Mouse (Mus musculus) 3134 (cell line): Measurements from ENCODE around the gene Pcna.
"Not testable (repeated sequence)": the region's sequence is repeated elsewhere in the genome, so short reads cannot be mapped to it uniquely, and the experiment has no call there.

ENCODE experiments used
- DNase-seq: peaks from one replicate; pipeline ENCODE4 v3.0.0-alpha.2; 2011; ENCODE audit warnings: low spot score; ENCODE audit not compliant: insufficient read length; ENCODE audit errors: extremely low read depth

The Pcna gene

GRCm38 (mm10) chr2:132278273-132278853 is 25.2 kb upstream of the Pcna start:
- no peak for DNase-seq

- DNase-seq, result no peak
Measured at GRCm38 (mm10) chr2:132276249-132276648, 23.1 kb upstream of the Pcna start.

GRCm38 (mm10) chr2:132275527-132275926 is 22.4 kb upstream of the Pcna start:
- DNase-seq, result no peak

DNA sequence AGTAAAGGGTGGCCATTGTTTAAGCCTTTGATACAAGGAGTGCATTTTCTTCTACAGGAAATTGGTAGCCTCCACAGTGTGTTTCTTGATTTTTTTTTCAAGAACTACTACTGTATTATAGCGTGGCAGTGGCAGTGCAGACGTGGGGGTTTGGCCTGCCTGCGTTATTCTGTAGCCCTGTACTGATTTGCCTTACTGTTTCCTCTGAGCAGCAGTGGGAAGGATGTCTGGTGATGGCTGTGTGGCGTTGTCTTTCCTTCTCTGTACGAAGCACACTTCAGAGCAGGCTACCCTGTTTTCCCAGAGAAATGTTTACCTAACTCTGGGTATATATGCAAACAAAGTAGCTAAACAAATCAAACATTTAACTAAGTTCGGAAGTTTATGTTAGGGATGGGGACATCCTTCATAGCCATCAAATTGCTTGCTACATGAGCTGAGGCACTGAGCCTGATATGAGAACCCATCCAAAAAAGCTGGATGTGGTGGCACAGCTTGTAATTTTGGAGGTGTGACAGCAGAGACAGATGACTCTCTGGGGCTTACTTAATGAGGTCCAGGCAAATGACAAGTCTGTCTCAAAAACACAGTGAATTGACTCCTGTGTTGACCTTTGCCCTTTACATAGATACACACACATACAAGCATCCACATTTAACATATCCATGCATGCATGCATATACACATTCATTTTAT is 19.7 kb upstream of the Pcna start:
- no peak for DNase-seq

DNA sequence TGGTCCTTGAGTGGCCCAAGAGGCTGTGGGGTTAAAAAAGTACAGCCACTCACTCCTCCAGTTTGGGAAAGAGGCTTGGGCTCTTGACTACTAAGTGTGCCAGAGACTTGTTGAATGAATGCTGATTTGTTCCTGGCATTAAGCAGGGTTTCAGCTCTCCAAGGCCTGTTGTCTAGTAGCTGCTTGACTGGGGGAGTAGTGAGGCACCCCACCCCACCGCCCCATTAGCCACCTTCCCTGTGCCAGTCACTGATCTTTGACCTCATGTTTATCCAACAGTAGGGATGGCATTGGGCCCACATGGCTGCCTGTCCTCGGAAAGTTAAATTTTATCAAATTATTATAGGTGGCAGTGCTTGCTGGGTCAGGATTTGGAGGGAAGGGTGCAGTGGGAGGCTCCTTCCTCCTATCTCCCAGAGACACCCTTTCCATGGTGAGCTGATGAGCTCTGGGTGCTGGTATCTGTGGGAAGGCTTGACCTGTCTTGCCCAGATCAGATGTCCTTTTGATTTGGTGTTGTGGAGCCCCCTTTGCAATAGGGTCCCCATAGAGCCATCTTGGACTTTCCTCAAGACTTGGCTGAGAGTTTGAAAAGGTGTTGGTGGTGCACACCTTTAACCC is 17.3 kb upstream of the Pcna start:
- DNase-seq, result no peak

DNA sequence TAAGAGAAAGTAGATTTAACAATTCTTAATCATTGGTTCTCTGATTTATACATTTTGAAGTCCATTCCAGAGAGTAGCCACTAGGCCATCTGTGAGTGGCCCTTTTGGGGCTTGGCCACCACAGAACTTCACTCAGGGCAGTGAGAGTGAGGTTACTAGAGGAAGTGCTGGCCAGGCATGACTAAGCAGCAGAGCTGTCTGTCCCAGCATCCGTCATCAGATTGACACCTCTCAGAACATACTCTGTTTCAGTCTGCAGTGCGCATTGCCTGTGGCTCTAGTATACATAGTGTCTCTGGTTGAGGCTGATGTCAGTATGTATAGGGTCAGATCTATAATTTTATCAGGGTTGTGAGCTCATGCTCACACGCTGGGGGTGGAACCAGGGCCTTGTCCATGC is 16.1 kb upstream of the Pcna start:
- peak; percentile 55 for DNase-seq

- DNase-seq, result no peak
Measured at GRCm38 (mm10) chr2:132266086-132266485, 13.0 kb upstream of the Pcna start.

DNA sequence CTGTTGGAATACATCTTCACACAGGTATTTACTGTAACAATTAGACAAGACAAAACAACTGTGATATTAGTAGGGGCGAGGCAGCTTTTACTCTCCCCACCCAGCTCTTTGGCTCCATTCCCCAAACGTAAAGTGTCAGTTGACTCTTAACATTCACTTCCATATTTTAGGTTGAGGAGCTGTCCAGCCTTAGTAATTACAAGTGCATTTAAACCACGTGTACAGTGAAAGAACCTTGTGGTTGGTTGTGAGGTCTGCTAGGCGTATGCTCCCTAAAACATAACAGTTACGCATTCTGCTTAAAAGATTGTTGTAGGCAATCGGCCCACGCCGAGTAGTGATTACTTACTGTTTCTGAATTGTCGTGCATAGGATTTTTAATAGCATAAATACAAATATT is 12.1 kb upstream of the Pcna start:
- DNase-seq, result no peak

DNA sequence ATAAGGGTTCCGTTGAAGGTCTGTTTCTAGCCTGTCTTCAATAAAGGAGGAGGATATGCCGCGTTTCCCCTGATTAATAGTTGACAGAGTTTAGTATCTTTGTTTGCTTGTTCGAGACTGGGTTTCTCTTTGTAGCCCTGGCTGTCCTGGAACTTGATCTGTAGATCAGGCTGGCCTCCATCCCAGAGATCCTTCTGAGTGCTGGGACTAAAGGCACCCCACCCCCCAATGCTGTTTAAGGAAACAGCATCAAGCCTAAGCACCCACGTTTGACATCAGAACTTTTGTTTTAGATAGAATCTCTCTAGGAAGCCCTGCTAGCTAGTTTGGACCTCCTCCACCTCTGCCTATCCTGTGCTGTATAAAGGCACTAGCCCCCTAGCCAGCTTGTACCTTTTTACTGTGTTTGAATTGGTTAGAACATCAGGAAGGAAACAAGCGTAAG is 11.2 kb upstream of the Pcna start:
- no peak for DNase-seq

- no peak for DNase-seq
Measured at GRCm38 (mm10) chr2:132263421-132264265, 10.5 kb upstream of the Pcna start.

- peak; percentile 100 for DNase-seq
Measured at GRCm38 (mm10) chr2:132262879-132263398, 9.8 kb upstream of the Pcna start, which contains the start of gene Cds2. Gene Cds2, plus strand, starts transcription at chr2:132263148.

GRCm38 (mm10) chr2:132262175-132262574 is 9.1 kb upstream of the Pcna start:
- DNase-seq, result no peak

DNA sequence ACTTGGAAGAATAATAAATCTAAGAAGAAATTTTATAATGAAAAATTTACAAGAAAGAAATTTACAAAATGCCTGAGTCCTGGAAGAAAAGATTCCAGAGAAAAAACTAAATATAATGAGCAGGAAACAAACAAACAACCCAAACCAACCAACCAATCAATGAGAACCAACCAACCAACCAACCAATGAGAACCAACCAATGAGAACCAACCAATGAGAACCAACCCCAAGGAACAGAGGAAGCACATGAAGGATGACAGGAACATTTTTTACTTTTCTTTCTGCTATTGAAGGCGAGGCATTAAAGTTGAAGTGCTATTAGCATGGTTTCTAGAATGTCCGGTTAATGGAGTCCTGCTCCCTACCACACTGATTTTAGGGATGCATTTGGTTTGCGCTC is 7.5 kb upstream of the Pcna start:
- no peak for DNase-seq

DNA sequence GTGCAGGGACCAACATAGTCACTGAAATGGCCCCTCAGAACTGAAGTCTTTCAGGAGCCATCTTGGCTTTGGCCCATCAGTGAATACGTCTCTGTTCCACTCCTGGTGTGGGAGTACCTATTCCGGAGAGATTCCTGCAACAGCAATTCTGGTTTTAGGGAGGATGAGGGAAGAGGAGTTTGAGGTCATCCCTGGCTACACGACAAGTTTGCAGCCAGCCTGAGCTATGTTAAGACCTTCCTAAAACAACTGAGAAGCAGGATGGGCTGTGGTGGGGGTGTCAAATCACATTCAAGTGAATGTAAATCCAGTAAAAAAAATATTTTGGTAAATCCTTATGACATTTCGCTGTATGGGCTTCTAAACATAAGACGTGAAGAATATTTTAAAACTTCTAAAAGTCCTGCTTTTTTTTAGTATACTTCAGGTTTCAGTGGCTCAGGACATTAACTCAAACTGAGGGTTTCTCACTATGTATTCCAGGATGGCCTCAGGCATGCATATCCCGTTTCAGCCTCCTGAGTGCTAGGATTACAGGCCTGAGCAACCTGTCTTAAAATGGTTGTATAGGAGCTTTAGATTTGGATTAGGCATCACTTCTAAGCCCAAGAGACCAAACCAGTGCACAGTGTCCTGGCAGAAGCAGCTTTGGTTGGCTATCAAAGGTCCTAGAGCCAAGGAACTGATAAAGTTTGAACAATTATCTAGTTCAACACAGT is 4.4 kb upstream of the Pcna start:
- DNase-seq, result no peak

GRCm38 (mm10) chr2:132253603-132254002 is 489 bp upstream of the Pcna start:
- DNase-seq, result no peak

- DNase-seq, result no peak
Measured at GRCm38 (mm10) chr2:132251911-132252310, 1.2 kb downstream of the Pcna start.

GRCm38 (mm10) chr2:132247539-132248313 is 5.4 kb downstream of the Pcna start, which contains the start of gene Tmem230:
Gene Tmem230, minus strand, starts transcription at chr2:132247807.
- peak; percentile 91 for DNase-seq

GRCm38 (mm10) chr2:132243370-132243769 is 9.7 kb downstream of the Pcna start:
- no peak for DNase-seq

GRCm38 (mm10) chr2:132240457-132240856 is 12.7 kb downstream of the Pcna start:
- not testable (repeated sequence) for DNase-seq
